Mouse (Mus musculus) lung, postnatal 10 days (tissue): ENCODE measurements at regions not wholly inside any gene's neighbourhood (a gene's known extent, or its start where the extent isn't known, plus 50 kb on each side); places are given as distances from the start of the nearest gene placed in this dataset.

ENCODE experiments used
- DNase-seq: peaks from one replicate; pipeline ENCODE4 v3.0.0; 2021

DNA sequence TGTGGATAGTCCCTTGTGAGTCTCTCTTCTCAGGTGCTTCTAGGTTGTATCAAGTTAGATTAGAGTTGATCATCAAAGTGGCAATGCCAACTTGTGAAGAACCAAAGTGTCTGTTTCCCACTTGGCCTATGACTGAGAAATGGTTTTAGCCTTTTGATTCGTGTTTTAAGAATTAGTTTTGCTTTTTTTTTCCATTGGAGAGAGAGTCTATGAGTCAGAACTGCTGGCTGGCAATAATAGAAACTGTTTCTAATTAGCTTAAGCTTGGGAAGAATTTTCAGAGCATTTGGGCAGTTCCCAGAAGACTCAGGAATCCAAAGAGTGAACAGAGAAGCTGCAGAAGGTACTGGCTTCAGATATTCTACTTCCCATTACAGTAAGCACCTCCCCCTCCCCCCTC is 110.1 kb upstream of the Adra1d start:
- no peak for DNase-seq

DNA sequence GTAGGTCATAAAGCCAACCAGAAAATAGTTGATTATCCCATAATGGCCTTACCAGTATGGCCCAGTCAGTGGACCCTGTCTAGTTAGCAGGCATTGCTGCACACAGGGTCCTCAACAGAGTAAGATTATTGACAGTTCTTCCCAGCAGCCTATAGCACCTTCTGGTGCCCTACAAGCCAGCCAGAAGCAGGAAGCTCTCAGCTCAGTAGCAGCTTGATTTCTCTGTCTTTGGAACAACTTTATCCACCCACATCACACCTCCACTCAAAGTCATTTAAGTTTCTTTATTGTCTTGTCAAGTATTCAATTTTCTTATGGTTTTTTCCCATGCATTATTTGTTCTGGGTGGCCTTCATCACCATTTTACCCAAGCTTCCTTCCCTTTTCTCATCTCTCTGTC is 108.8 kb upstream of the Adra1d start:
- no peak for DNase-seq

DNA sequence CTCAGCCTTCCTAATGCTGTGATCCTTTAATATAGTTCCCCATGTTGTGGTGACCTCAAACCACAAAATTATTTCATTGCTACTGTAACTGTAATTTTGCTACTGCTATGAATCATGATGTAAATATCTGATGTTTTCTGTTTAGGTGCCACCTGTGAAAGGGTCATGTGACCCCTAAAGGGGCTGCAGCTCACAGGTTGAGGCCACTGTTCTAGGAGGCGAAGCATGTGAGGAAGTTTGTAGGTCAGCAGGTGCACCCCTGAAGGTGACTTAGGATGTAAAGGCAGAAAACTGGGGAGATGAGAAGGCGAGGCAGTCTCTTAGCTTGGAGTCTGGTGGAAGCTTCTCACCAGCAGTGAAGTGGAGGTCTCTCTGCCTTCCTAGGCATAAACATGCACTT is 105.8 kb upstream of the Adra1d start:
- no peak for DNase-seq

DNA sequence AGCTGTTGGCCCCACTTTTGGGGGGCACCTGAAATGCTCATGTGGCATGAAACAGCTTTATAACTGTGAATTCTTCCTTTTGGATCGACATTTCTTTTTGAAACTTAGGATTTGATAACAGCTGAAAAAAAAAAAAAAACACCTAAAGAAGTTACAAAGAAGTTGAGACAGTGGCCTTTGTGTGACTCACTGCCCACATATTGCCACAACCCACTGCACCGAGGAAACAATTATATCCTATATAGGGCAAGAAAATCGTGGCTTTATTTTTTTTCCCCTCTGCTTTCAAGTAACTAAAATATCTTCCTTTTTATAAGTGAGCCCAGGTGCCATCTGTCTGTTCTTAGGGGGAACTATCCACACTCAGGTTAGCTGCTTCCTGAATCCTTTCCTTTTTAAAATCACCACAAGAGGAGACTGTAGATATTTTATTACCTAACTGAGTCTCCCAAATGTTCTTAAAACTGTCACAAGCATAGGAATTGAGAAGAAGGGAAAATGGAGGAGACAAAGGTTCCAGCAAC is 104.8 kb upstream of the Adra1d start:
- DNase-seq, result no peak

DNA sequence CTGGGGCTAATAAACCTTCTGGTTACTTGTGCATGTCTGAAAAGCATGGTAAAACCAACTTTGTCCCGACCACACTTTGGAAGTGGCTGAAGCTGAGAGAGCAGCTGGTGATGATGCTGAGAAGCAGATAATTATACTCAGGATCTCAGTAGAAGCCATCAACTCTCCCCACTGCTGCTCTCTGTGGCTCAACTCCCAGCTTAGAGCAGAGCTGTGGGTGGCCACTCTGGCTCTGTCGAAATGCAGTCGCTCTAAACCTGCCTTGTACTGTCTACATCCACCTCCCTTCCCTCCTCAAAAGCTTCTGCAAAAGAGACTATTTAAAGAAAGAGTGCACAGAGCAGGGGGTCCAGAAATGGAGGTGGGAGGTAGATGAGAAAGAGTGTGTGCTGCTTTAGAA is 102.5 kb upstream of the Adra1d start:
- DNase-seq, result no peak

DNA sequence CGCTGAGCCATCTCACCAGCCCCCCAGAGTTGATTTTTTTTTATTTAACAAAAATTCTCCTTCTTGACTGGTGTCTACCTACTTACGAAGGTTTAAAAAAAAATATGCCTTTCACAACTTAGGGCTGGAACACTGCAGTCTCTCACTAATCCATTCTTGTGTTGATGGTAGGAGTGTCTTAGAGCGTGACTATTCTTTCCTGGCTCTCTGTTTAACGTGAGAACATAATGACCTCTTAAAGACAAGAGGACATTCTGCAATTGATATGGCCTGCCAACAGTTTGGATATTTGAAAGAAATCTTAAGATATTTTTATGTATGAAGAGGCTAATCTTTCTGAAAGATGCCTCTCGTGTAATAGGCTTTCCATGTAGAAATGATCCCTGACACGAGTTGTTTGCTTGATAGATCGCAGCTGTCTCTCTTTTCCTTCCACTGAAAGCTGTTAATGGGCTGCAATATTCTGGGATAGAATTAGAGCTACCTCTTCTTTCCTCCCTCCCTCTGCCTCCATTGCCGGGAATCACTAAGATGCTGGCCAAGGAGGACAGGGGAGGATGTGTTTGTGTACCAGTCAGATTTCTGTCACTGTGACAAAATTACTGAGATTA is 101.2 kb upstream of the Adra1d start:
- peak; percentile 26 for DNase-seq

DNA sequence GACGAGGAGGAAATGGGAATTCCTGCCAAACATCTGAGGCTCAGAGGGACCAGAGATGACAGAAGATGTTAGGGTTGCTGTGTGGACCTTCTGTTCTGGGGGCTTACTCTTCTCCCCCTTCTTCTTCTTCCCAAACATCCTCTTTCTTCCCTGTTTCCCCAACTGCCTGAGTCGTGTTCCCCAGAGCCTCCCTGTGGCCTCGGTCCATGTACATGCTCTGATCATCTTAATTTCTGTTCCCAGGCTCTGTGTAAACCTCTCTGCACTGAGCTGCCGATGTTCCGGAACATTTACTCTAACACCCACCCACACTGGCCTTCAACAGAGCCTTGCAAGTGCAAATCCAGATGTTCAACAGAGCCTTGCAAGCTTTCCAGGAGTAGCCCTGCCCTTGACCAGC is 90.1 kb upstream of the Adra1d start:
- peak; percentile 40 for DNase-seq

DNA sequence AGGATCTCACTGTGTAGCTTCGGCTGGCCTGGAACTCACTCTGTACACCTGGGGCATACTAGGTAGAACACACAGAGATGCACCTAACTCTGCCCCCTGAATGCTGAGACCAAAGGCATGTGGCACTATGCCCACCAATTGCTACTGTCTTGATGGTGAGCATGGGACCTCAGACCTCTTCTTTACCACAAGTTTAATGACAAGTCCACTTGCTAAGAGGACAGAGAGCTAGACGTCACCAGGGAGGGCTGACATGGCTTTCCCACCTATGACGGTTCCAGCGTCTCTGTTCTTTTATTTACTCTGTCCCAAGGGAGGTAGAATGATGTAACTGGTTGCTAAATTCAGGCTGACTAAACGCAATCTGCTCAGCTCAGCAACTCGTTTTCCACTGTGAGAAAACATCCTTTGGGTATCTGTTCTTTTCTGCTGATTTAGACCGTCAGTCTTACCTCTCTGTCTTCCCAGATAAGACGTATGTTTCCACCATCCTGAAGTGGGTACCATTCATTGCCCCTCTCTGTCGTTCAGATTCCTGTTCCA is 88.6 kb upstream of the Adra1d start:
- no peak for DNase-seq

DNA sequence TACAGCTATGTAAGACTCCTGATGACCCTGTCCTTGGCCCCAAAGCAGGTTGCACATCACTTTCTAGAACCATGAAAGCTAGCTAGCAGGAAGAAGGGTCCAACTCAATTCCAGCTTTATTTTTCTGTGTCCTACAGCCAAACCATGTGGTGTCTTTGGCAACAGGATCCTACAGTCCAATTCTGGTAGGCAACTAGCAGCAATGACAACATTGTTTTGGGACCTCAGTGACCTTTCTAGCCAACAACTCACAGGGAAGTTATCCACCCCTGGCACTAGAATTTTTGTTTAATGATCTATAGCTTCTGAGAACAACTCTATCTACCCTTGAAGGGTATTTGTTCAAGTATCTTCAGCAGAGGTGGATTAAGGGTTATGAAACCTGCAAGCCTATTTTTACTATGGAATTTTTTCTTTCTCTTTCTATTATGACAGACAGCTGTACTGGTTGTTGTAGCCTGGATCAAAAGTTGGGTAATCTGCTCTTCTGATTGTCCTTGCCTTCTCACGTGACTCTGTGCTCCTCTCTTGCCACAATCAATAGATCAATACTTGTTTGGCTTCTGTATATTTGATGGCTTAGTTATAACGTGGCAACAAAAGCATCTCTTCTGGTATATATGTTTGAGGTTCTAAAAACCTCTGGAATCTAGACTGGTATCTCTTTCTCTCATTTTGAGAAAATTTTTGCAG is 82.2 kb upstream of the Adra1d start:
- no peak for DNase-seq

DNA sequence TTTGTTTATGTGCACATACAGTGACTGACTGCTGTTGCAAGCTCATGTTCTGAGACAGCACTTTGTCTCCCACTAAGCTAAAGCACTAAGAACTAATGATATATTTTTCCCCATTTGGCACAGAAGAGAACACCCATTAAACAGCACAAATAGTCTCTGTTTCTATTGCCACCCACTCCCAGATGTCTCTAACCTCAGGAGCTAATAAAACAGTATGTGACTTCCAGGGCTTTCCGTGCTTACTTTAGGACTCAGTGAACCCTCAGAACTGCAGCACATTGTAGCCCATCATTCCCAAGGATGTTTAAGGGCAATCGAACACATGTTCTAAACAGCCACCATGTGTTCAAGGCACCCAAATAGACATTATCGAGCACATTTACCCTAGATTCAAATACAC is 80.4 kb upstream of the Adra1d start:
- DNase-seq, result no peak

DNA sequence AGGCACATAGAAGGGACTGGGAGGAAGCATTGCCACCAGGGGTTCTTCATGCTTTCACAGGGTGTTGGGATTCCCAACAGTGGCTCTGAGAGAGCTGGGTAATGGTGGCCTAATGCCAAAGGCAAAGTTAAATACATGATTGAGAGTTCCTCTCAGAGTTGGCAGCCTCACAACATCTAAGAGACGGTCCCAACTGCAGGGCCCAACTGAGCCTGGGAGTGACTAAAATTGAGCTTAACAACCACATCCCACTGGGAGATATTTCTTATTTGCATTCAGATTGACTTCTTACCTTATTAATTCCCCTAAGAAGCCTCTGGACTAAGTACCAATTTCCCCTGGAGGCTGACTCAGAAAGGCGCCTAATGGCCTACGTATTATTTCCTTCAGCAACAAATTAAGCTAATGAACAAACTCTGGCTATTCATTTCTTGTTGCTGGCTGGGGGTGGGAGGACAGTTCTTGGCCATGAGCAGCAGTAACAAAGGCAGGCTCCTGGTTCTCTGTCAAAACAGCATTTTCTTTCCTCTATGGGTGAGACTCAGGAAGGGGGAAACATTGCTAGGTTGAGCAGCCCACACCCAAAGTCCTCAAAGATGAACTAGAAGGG is 77.0 kb upstream of the Adra1d start:
- DNase-seq, result peak; percentile 13

DNA sequence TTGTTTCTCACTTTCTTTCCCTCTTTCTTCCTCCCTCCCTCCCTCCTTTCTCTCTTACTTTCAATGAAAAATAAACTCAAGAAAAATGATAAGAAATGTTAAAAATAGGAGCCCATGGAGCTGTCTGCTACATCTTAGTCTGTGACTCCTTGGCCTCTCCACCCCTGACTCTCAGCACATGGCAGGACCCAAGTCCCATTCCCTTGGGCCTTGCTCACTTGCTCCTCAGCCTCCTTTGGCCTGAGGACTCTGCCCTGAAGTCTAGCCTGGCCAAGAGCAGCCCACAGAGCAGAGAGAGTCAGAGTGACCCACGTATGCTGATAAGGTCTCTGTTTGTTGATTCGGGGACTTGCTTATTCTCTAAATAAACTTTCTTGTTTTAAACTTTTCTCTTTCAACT is 73.7 kb upstream of the Adra1d start:
- peak; percentile 14 for DNase-seq

DNA sequence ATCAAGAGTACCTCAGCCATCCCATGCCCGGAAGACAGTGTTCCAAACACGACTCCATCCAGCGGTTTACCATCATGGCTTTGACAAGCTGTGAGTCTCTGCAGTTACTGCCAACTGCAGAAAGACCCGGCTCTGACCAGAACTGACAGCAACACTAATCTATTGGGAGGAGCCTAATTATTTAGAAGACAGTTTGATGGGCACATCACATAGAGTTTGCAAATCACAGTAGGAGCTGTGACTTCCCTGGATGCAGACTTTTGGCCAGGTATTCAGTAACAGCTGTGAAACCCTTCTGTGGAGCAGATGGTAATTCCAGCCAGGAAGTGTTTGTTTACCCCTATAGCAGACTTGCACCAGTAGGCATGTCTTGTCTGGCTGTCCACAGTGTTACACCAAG is 55.8 kb upstream of the Adra1d start:
- no peak for DNase-seq

DNA sequence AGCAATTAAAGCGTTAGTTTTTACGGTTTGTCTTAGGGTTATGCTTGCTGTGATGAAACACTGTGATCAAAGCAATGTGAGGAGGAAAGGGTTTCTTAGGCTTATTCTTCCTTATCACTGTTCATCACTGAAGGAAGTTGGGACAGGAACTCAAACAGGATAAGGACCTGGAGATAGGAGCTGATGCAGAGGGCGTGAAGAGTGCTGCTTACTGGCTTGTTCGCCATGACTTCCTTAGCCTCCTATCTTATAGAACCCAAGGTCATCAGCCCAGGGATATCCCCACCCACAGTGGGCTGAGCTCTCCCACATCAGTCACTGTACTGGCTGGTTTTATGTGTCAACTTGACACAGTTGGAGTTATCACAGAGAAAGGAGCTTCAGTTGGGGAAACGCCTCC is 50.4 kb upstream of the Adra1d start:
- no peak for DNase-seq
